ENCODE assay signal across 17 mouse cellular contexts in genomic region chr8:78345705-78346104, GRCm38 (mm10).
A peak's percentile ranks its signal among the peaks of the same experiment; 100 is the strongest.
DNase-seq lines count a peak whose midpoint lies in the region; ATAC-seq and TF ChIP-seq lines count a peak whose summit lies in the region.
"Had no signal": no experiment of that assay in that cellular context is flagged by ENCODE, and none has a peak within 500 bp of the region (broad histone marks: within the 10 kb centered on the region; RNA-seq: fewer than 3 reads in every experiment).

No protein-coding gene starts in this region.

- TF ChIP-seq CTCF in hindbrain, postnatal 0 days (IDR thresholded peaks at IDR 0.05; ENCODE audit: low read depth): no peak
- TF ChIP-seq CTCF in midbrain, postnatal 0 days (IDR thresholded peaks at IDR 0.05): no peak

- 41% methylated on average over 7 of the region's 7 CpGs for WGBS in hindbrain, embryonic 12.5 days
- 46% methylated on average over 7 of the region's 7 CpGs for WGBS in hindbrain, embryonic 10.5 days
- WGBS in forebrain, embryonic 14.5 days: 16% methylated on average over 7 of the region's 7 CpGs
- WGBS in hindbrain, postnatal 0 days: 30% methylated on average over 7 of the region's 7 CpGs
- 38% methylated on average over 7 of the region's 7 CpGs for WGBS in midbrain, postnatal 0 days

- no peak overlapping the region for H3K4me3 ChIP-seq in hindbrain, embryonic 12.5 days
- no peak overlapping the region for H3K4me3 ChIP-seq in hindbrain, embryonic 10.5 days
- no peak overlapping the region for H3K4me3 ChIP-seq in forebrain, embryonic 14.5 days (ENCODE audit: low read depth, low read length)
- no peak overlapping the region for H3K4me3 ChIP-seq in hindbrain, postnatal 0 days (ENCODE audit: low read length)
- no peak overlapping the region for H3K4me3 ChIP-seq in midbrain, postnatal 0 days (ENCODE audit: low read depth, low read length)
- H3K4me3 ChIP-seq: erythroblast, embryonic 14.5 days; heart, embryonic 10.5 days; limb, embryonic 15.5 days had no signal

- no peak overlapping the region for H3K27ac ChIP-seq in hindbrain, embryonic 12.5 days
- H3K27ac ChIP-seq in hindbrain, embryonic 10.5 days: no peak overlapping the region
- H3K27ac ChIP-seq in forebrain, embryonic 14.5 days (ENCODE audit: low read depth, low read length): no peak overlapping the region
- H3K27ac ChIP-seq in hindbrain, postnatal 0 days: no peak overlapping the region
- no peak overlapping the region for H3K27ac ChIP-seq in midbrain, postnatal 0 days (ENCODE audit: low read depth, low read length)
- H3K27ac ChIP-seq: heart, embryonic 10.5 days; limb, embryonic 15.5 days had no signal

- peaks cover 2% of the 10 kb centered on the region; the same call in 1 of the 2 replicates for H3K4me1 ChIP-seq in hindbrain, embryonic 12.5 days
- H3K4me1 ChIP-seq in hindbrain, embryonic 10.5 days (replicated peaks): peaks cover 20% of the 10 kb centered on the region
- peaks cover 13% of the 10 kb centered on the region for H3K4me1 ChIP-seq in forebrain, embryonic 14.5 days (ENCODE audit: control insufficient read depth, insufficient read depth, low read length)
- H3K4me1 ChIP-seq in hindbrain, postnatal 0 days (ENCODE audit: insufficient read depth, low read length): 0 out of 2 replicates have a peak, but pooled peaks cover 4% of the 10 kb centered on the region
- H3K4me1 ChIP-seq in midbrain, postnatal 0 days (ENCODE audit: insufficient read depth, low read length): no peaks in the 10 kb centered on the region
- H3K4me1 ChIP-seq: heart, embryonic 10.5 days; limb, embryonic 15.5 days had no signal

- intact Hi-C loops in heart, postnatal 10 days (cut with DNase I): no loop called here

- H3K9ac ChIP-seq in hindbrain, embryonic 12.5 days: no peak overlapping the region
- H3K9ac ChIP-seq in forebrain, embryonic 14.5 days (ENCODE audit: low read length): no peak overlapping the region; the same call in 1 of the 2 replicates
- H3K9ac ChIP-seq in hindbrain, postnatal 0 days (replicated peaks; ENCODE audit: low read length): no peak overlapping the region; the same call in 1 of the 2 replicates
- no peak overlapping the region for H3K9ac ChIP-seq in midbrain, postnatal 0 days (replicated peaks; ENCODE audit: low read length, poor library complexity, severe bottlenecking)
- H3K9ac ChIP-seq: limb, embryonic 15.5 days; liver, postnatal 0 days had no signal

- no peaks in the 10 kb centered on the region for H3K27me3 ChIP-seq in hindbrain, embryonic 12.5 days
- H3K27me3 ChIP-seq in hindbrain, embryonic 10.5 days (ENCODE audit: insufficient read depth, poor library complexity, severe bottlenecking): no peaks in the 10 kb centered on the region
- H3K27me3 ChIP-seq in forebrain, embryonic 14.5 days (replicated peaks; ENCODE audit: control insufficient read depth, insufficient read depth, low read length): no peaks in the 10 kb centered on the region
- no peaks in the 10 kb centered on the region for H3K27me3 ChIP-seq in hindbrain, postnatal 0 days (ENCODE audit: insufficient read depth, low read length)
- no peaks in the 10 kb centered on the region for H3K27me3 ChIP-seq in midbrain, postnatal 0 days (ENCODE audit: insufficient read depth, low read length)
- H3K27me3 ChIP-seq: limb, embryonic 15.5 days had no signal

- no peaks in the 10 kb centered on the region for H3K9me3 ChIP-seq in hindbrain, embryonic 12.5 days (replicated peaks)
- H3K9me3 ChIP-seq in hindbrain, embryonic 10.5 days: no peaks in the 10 kb centered on the region
- no peaks in the 10 kb centered on the region for H3K9me3 ChIP-seq in forebrain, embryonic 14.5 days (replicated peaks; ENCODE audit: control insufficient read depth, low read length)
- no peaks in the 10 kb centered on the region for H3K9me3 ChIP-seq in hindbrain, postnatal 0 days (ENCODE audit: low read length)
- H3K9me3 ChIP-seq in midbrain, postnatal 0 days (ENCODE audit: low read length): no peaks in the 10 kb centered on the region
- H3K9me3 ChIP-seq: heart, embryonic 10.5 days; limb, embryonic 15.5 days had no signal

- no peak for ATAC-seq in hindbrain, embryonic 12.5 days (ENCODE audit: low FRiP score)
- peak; percentile 11; the same call in 1 of the 2 replicates for ATAC-seq in forebrain, embryonic 14.5 days
- peak; percentile 18; the same call in 1 of the 2 replicates for ATAC-seq in hindbrain, postnatal 0 days
- ATAC-seq in midbrain, postnatal 0 days (ENCODE audit: low FRiP score): 0 out of 2 replicates have a peak, but pooled peaks have one; percentile 19
- ATAC-seq in CD4-positive, CD25-positive, alpha-beta regulatory T cell, adult 4 months: no peak
- ATAC-seq: liver, postnatal 0 days had no signal

- peak overlapping the region; percentile 28; the same call in 1 of the 2 replicates for H3K4me2 ChIP-seq in hindbrain, embryonic 12.5 days (replicated peaks)
- H3K4me2 ChIP-seq in forebrain, embryonic 14.5 days (ENCODE audit: low read length): peak overlapping the region; percentile 33
- H3K4me2 ChIP-seq in hindbrain, postnatal 0 days (ENCODE audit: low read depth, low read length): peak overlapping the region; percentile 37
- peak overlapping the region; percentile 20; the same call in 1 of the 2 replicates for H3K4me2 ChIP-seq in midbrain, postnatal 0 days (ENCODE audit: low read depth, low read length, poor library complexity, severe bottlenecking)
- H3K4me2 ChIP-seq: limb, embryonic 15.5 days had no signal

- H3K36me3 ChIP-seq in hindbrain, embryonic 12.5 days: no peaks in the 10 kb centered on the region
- H3K36me3 ChIP-seq in hindbrain, embryonic 10.5 days: no peaks in the 10 kb centered on the region
- H3K36me3 ChIP-seq in forebrain, embryonic 14.5 days (ENCODE audit: control insufficient read depth, insufficient read depth, low read length): no peaks in the 10 kb centered on the region
- no peaks in the 10 kb centered on the region for H3K36me3 ChIP-seq in hindbrain, postnatal 0 days (ENCODE audit: insufficient read depth, low read length)
- no peaks in the 10 kb centered on the region for H3K36me3 ChIP-seq in midbrain, postnatal 0 days (ENCODE audit: insufficient read depth, low read length)
- H3K36me3 ChIP-seq: heart, embryonic 10.5 days; limb, embryonic 15.5 days had no signal

- DNase-seq in hindbrain, embryonic 10.5 days (ENCODE audit: low spot score): no peak
- no peak for DNase-seq in forebrain, embryonic 14.5 days (ENCODE audit: low spot score)
- no peak for DNase-seq in hindbrain, postnatal 0 days (ENCODE audit: low spot score)
- DNase-seq in midbrain, postnatal 0 days (ENCODE audit: low spot score): no peak
- no peak for DNase-seq in adrenal gland, postnatal 10 days
- no peak for DNase-seq in heart, postnatal 10 days
- DNase-seq: adrenal gland, postnatal 14 days; cerebellum, adult 11-12 months; kidney, adult 11 months; kidney, postnatal 14 days; liver, postnatal 0 days; thymus, adult 18-20 months had no signal

Comparison
In these comparisons a context has a peak if more than half of its experiments do, and no peak if none do; other contexts are left out.
1. ATAC-seq: peak in forebrain, embryonic 14.5 days (single experiment), hindbrain, postnatal 0 days (single experiment) and midbrain, postnatal 0 days (single experiment); none in hindbrain, embryonic 12.5 days (single experiment) and CD4-positive, CD25-positive, alpha-beta regulatory T cell, adult 4 months (single experiment).
2. Peak in every context shown above with its lines, with median percentiles within 50 percentile points of each other: H3K4me2 ChIP-seq.